8 mouse cellular contexts compared by ENCODE assay signal in the genomic region with DNA sequence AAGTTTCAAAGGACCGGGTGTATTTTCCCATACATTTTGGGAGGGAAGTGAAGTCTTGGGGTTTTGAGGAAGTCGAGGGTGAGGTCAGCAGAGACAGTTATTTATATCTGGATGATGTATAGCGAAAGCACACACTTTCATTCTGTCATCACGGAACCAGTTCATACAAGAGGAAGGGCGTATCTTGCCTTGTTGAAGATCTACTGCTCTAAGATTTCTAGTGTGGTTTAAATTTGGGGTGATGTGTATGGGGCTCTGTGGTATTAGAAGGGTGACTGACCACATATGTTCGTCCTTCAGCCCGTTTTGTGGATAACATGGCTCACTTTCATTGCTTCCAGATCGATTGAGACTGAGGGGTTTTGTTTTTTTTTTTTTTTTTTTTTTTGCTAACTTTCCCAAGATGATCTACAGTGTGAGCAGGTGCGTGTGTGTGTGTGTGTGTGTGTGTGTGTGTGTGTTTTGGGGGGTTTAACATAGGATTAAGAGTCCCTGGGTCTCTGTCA.
A peak's percentile ranks its signal among the peaks of the same experiment; 100 is the strongest.
DNase-seq lines count a peak whose midpoint lies in the region; ATAC-seq and TF ChIP-seq lines count a peak whose summit lies in the region.

No protein-coding gene starts in this region.

- no peak for TF ChIP-seq CTCF in thymus, adult 2 months (IDR thresholded peaks at IDR 0.05; ENCODE audit: borderline replicate concordance, control insufficient read depth, extremely low read depth, insufficient read depth, low read length, poor library complexity)
- no peak for TF ChIP-seq CTCF in lung, postnatal 0 days (IDR thresholded peaks at IDR 0.05)

- H3K4me2 ChIP-seq in heart, embryonic 12.5 days, result peak overlapping the region; percentile 43
- H3K4me2 ChIP-seq in lung, postnatal 0 days (replicated peaks; ENCODE audit: low read depth, low read length), result peak overlapping the region; percentile 46

- H3K4me1 ChIP-seq in thymus, adult 2 months (replicated peaks; ENCODE audit: control insufficient read depth, insufficient read depth, low read length), result peaks cover 21% of the 10 kb centered on the region
- H3K4me1 ChIP-seq in heart, embryonic 12.5 days (replicated peaks), result peaks cover 25% of the 10 kb centered on the region
- H3K4me1 ChIP-seq in lung, postnatal 0 days (ENCODE audit: insufficient read depth, low read depth, low read length), result peaks cover 11% of the 10 kb centered on the region; the same call in 1 of the 2 replicates

- no peak for DNase-seq in thymus, adult 2 months
- DNase-seq in thymus, postnatal 10 days (ENCODE audit: low spot score in 2 of 2), result no peak
- peak; percentile 84 for DNase-seq in lung, postnatal 0 days (ENCODE audit: low spot score)
- peak; percentile 39 for DNase-seq in thymus, postnatal 25 days
- DNase-seq in cerebellum, adult 9-11 months, result no peak
- no peak for DNase-seq in right cerebral cortex, postnatal 36 days (ENCODE audit: low spot score in 2 of 2)
- no peak for DNase-seq in spleen, adult 12 weeks (ENCODE audit: low spot score)

- no peak for TF ChIP-seq POLR2A in thymus, adult 2 months (IDR thresholded peaks at IDR 0.05; ENCODE audit: control insufficient read depth, extremely low read depth, insufficient read depth, low read length, poor library complexity)

- 0 out of 2 replicates have a peak, but pooled peaks cover 3% of the 10 kb centered on the region for H3K9me3 ChIP-seq in heart, embryonic 12.5 days (replicated peaks)
- H3K9me3 ChIP-seq in lung, postnatal 0 days (ENCODE audit: low read length), result no peaks in the 10 kb centered on the region

- H3K36me3 ChIP-seq in thymus, adult 2 months (ENCODE audit: control insufficient read depth, insufficient read depth, low read length), result no peaks in the 10 kb centered on the region
- no peaks in the 10 kb centered on the region for H3K36me3 ChIP-seq in heart, embryonic 12.5 days
- no peaks in the 10 kb centered on the region for H3K36me3 ChIP-seq in lung, postnatal 0 days (ENCODE audit: insufficient read depth, low read length)

- peak overlapping the region; percentile 64 for H3K27ac ChIP-seq in thymus, adult 2 months (ENCODE audit: control insufficient read depth, insufficient read depth, low read length)
- 0 out of 2 replicates have a peak overlapping the region, but pooled peaks have one; percentile 15 for H3K27ac ChIP-seq in heart, embryonic 12.5 days (ENCODE audit: poor library complexity, severe bottlenecking)
- peak overlapping the region; percentile 88 for H3K27ac ChIP-seq in lung, postnatal 0 days (ENCODE audit: low read length)

- TF ChIP-seq EP300 in lung, postnatal 0 days (IDR thresholded peaks at IDR 0.05), result 0 out of 2 replicates have a peak, but pooled peaks have one; percentile 22

- 3% methylated on average over 9 of the region's 9 CpGs for WGBS in thymus, adult 2 months
- 57% methylated on average over 9 of the region's 9 CpGs for WGBS in heart, embryonic 12.5 days
- 17% methylated on average over 9 of the region's 9 CpGs for WGBS in lung, postnatal 0 days

- H3K9ac ChIP-seq in heart, embryonic 12.5 days, result no peak overlapping the region
- H3K9ac ChIP-seq in lung, postnatal 0 days (replicated peaks; ENCODE audit: low read depth), result peak overlapping the region; percentile 35

- H3K27me3 ChIP-seq in thymus, adult 2 months (ENCODE audit: control insufficient read depth, insufficient read depth, low read length), result no peaks in the 10 kb centered on the region
- H3K27me3 ChIP-seq in heart, embryonic 12.5 days (replicated peaks), result no peaks in the 10 kb centered on the region
- H3K27me3 ChIP-seq in lung, postnatal 0 days (replicated peaks; ENCODE audit: insufficient read depth, low read length), result no peaks in the 10 kb centered on the region

- ATAC-seq in heart, embryonic 12.5 days (ENCODE audit: insufficient number of reproducible peaks, low FRiP score), result no peak
- peak; percentile 53 for ATAC-seq in lung, postnatal 0 days

- peak overlapping the region; percentile 35 for H3K4me3 ChIP-seq in thymus, adult 2 months (ENCODE audit: control insufficient read depth, insufficient read depth, low read length)
- no peak overlapping the region for H3K4me3 ChIP-seq in heart, embryonic 12.5 days
- peak overlapping the region; percentile 32; the same call in 1 of the 2 replicates for H3K4me3 ChIP-seq in lung, postnatal 0 days (ENCODE audit: low read depth, low read length)

Comparison
In these comparisons a context has a peak if more than half of its experiments do, and no peak if none do; other contexts are left out.
1. DNase-seq: peak in lung, postnatal 0 days (single experiment) and thymus, postnatal 25 days (single experiment); none in thymus, adult 2 months (single experiment), thymus, postnatal 10 days (0 of 2), cerebellum, adult 9-11 months (single experiment), right cerebral cortex, postnatal 36 days (0 of 2) and spleen, adult 12 weeks (single experiment).
2. H3K27ac ChIP-seq: peak in every context shown above with its lines; median percentile 88 in lung, postnatal 0 days; 64 in thymus, adult 2 months; 15 in heart, embryonic 12.5 days.